Mouse (Mus musculus) 3134 (cell line): ENCODE measurements around the gene Rab11fip4.
A peak's percentile ranks its signal among the peaks of the same experiment; 100 is the strongest.

Experiments used
- DNase-seq: peaks from one replicate; pipeline ENCODE4 v3.0.0-alpha.2; 2011; ENCODE audit warnings: low spot score; ENCODE audit not compliant: insufficient read length; ENCODE audit errors: extremely low read depth

Rab11fip4 gene

DNA sequence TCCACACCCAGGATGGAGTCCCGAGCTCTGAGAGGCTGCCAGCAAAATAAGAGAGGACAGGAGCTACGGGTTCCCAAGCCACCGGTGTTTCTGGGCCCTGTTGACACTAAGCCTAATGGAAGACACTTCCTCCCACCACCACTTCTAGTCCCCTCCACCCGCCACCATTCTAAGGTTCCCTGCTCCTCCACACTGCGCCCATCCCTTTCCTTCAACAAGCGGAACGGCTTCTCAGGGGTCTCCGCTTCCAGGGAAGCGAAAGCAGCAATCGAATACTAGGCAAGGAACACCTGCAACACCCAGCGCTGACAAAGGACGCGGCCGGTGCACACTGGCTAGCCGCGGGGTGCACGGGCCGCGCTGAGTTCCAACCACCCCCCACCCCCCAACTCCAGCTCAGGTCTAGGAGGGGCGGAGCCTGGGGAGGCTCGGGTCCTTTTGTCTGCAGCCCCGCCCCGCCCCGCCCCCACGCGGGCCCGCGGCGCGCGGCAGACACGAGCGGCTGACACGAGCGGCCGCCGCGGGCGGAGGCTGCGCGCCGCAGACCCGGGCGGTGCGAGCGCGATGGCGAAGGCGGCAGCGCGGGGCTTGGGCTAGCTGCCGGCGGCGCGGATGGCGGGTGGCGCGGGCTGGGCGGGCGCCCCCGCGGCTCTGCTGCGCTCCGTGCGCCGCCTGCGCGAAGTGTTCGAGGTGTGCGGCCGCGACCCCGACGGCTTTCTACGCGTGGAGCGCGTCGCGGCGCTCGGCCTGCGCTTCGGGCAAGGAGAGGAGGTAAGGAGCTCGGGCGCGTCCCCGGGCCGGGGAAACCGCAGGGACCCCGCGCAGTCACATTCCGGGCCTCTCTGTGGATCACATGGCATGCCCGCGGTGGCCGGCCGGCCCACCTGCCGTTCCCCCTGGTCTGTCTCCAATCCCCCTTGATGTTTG is at the start of gene Rab11fip4:
Rab11fip4 (plus strand) TSS at position 549 of the 927 bp plus-strand sequence.
- no peak for DNase-seq

DNA sequence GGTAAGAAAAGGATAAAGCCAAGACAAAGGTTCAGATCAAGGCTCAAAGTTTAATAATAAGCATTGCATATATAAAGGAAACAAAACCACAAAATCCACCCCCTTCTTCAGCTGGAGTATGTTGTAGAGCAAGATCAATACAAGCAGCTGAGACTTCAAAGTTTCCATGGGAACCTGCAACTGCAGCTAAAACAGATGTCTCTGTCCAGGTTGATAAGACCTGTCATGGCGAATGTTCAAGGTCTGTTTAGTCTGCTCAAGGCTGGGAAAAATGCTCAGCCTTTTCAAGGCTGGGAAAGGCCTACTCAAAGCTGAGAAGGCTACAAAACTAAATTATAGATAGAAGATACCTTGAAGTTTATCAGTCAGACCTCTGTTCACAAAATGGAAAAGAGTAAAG is 38.4 kb upstream of the Rab11fip4 start:
- no peak for DNase-seq

DNA sequence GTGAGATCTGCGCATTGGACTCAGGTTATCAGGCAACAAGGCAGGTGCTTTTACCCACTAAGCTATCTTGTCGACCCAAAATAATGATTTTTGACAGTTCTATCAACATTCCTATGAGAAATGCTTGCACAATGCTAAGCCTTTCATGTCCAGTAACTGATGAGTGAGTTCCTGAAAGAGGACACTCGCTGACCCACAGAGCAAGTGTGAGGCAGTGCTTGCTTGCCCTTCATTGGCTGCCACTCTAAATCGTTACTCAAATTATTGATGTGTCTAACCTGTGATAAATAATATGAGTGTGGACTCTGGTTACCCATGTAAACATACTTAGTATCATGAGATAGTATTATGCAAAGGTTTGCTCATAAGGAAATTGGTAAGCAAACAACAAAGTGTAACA is 30.5 kb upstream of the Rab11fip4 start:
- no peak for DNase-seq

DNA sequence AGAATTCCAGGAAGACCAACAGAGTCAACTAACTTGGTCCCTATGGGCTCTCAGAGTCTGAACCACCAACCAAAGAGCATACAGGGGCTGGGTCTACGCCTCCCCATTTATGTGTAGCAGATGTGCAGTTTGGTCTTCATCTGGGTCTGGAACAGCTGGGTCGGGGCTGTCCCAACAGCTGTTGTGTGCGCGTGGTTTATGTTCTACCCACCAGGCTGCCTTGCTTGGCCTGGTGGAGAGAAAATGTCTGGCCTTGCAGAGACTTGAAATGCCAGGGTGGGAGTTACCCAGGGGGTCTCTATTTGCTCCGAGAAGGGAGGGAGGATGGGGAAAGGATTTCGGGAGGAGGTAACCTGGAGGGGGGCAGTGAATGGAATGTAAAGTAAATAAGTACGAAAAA is 27.5 kb upstream of the Rab11fip4 start:
- no peak for DNase-seq

DNA sequence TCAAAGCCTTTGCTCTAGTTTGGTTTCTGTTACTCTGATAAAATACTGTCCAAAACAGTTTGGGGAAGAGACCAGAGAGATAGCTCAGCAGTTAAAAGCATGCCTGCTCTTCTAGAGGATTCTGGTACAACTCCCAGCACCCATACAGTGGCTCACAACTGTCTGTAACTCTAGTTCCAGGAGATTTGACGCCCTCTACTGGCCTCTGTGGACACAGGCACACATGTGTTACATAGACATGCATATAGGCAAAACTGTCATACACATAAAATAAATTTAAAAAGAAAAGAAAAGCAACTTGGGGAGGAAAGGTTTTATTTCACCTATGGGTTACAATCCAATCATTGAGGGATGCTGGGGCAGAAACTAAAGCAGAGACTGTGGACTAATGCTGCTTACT is 24.1 kb upstream of the Rab11fip4 start:
- no peak for DNase-seq

DNA sequence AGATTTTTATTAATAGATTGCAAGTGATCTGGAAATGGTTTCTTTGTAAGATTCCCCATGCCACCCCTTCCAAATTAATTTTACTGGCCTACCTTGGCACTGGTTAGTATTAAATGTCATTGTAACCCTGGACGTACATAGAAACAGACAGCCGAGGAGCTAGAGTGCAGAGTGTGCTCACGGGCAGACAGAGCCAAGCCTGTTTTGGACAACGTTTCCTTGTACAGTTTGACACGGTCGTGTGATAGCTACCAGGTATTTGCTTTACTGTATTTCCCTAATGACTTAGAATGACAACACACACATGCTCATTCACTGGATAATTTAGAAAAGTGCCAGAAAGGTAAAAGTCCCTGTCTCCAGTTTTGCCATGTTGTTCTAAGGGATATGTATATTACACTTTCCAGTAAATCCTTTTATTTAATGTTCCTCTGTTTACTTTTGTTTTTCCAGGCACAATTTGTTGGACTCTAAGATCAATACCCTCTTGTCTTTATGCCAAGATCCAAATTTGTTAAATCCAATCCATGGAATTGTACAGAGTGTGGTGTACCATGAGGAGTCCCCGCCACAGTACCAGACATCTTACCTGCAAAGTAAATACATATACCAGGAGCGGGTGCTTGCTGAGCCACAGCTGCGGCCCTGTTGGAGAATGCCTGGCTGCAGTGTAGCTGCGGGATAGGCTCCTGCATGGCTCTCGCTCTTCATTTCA is 22.7 kb upstream of the Rab11fip4 start:
- DNase-seq: no peak

DNA sequence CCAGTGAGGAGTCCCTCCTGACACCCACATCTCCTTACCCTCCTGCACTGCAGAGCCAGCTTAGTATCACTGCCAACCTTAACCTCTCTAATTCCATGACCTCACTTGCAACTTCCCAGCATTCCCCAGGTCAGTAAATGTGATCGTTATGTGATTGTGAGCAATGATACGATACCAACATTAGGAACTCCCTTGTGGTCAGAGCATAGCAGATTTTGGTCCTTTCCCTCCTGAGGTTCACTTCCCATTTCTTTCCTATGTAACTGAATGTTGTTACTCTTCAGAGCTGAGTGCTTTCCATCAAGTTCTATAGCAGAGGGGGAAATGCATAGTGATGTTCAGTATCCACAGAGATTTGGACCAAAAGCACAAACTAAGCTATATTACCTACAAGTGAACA is 20.7 kb upstream of the Rab11fip4 start:
- no peak for DNase-seq

DNA sequence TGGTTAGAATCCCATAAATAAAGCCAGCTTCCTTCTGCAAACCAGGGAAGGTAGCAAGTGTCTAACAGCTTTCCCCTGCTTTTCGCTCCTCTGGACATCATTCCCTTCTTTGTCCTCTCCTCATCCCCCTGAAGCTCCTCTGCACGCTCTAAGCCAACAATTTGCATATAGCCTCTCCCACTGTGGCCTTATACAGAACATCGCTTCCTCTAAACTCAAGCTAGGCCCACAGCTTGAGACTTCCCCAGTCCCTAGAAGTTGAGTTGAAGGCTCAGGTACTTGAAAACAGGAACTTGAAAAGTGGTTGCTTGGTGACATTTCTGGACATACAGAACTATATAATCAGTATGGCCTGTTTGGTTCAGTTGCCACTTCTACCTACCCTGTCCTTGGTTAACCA is 17.2 kb upstream of the Rab11fip4 start:
- no peak for DNase-seq

DNA sequence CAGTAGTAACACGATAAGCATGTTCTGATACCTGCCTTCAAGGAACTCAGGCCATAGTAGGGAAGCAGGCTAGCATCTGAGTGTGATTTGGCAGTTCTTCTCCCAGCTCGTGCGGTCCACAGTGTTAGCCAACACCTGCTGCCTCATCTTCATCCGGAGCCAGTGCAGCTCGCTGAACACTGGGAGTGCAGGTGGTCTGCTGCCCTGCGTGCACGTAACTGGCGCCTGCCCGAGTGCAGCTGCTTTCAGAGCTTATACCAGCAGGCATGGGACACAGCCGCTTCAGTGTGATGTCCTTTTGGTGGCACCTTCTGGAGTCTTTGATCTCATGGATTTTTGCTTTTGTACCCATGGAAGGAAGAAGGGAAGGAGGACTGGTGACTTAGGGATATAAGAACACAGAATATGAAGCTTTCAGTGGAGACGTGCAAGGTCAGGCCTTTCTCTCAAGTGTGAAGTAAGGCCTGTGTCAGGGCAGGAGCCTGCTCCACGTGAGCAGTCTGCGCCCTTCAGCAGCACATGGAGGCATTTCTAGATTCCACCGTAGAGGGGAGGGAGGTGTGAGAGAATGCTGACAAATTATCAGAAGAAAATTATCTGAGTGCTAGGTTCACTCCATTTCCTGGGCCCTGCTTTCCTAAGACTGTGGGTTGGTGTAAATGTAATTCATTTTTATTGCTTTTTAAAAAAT is 15.5 kb upstream of the Rab11fip4 start:
- no peak for DNase-seq

DNA sequence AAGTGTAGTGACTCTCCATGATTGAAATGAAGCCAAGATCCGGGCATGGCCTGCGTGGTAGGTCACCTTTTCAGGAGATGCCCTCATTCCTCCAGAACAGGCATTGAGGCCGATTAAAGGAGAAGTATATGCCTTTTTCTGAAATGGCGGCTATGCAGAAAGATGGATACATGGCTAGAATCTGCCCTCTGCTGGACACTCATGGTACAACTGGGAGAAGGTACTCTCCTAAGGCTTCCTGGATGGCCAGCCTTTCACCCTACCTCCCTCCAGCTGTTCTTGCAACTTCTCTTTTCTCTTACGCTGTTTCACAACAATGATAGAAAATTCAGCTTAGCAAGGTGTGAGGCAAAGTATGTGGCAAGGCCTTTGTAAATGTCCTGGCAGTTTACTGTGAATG is 13.3 kb upstream of the Rab11fip4 start:
- DNase-seq: no peak

DNA sequence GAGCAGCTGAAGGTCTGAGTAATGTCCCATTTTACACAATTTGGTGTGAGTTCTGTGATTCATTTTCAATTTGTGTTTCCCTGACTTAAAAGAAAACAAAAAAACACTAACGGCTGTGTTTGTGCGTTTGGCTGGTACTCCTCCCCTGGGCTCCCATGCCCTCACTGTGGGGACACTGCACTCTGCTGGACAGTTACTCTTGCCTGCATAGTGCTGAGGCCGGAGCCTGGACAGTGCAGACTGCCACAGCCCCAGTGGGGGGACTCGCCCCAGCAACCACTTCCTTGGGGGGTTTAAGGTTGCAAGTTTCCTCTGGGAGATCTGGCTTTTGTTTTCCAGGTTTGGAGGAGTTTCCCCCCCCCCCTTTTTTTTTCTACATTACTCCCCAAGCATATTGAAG is 10.4 kb upstream of the Rab11fip4 start:
- no peak for DNase-seq

DNA sequence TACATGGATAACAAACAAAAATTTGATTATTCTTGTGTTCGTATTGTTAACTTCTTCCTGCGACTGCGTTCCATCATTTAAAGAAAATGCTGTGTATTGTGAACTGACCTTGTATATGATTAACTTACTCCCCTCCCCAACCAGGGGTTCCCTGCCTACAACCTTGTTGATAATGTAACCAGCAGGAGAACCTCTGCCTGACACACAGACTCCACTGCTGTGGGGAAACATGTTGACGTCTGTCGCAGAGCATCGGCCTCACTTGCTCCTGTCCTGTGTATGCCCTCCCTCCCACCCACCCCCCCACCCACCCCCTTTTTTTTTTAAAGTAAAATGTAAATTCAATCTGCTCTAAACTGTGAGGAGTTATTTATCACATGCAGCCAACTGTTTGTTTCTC is 9.8 kb upstream of the Rab11fip4 start:
- no peak for DNase-seq

DNA sequence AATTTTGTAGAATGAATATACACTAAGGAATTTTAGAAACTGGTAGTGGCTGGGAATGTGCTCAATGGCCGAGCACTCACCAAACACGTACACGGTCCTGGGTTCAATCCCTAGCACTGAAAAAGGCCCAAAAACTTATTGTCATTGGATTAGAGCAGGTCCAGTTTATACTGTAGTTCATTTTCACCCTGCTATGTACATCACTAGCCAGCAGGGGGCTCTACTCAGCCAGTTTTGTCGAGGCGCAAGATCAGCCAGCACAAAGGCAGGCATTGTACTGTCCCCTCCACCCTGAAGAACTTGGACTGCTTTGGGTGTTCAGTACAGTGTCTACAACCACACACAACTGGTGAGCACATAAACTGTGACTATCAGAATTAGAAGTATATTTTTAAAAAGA is 6.8 kb upstream of the Rab11fip4 start:
- DNase-seq: peak; percentile 40

DNA sequence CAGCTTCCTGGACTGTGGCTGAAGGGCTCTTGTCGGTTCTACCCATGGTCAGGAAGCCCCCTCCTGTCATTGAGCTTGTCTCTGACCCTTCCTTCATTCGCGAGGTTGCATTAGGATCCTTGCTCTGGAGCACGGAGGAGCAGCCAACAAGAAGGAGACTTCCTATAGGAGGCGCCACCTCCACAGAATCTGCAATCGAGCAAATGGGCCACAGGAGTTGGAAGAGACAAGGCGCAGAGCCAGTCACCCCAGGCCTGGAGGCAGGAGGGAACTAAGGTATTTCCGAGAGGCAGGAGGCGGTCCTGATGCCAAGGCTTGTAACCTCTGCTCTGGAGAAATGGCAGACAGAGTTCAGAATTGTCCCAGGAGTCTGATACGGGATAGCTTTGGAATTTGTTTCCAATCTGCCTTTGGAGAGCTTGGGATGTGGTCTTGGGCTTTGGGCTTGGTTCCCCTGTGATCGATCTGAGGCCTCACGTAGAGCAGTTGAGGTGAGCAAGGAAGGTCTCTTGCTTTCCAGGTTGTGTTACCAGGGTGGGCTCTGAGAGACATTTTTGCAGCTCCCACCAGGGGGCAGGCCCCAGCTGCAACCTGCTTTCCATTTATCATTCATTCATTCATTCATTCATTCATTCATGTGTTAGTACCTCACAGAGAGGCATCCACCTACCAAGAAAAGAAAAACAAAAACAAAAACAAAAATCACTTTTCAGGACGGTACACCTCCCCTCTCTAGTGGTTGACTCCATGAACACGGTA is 1.5 kb upstream of the Rab11fip4 start:
- no peak for DNase-seq

DNA sequence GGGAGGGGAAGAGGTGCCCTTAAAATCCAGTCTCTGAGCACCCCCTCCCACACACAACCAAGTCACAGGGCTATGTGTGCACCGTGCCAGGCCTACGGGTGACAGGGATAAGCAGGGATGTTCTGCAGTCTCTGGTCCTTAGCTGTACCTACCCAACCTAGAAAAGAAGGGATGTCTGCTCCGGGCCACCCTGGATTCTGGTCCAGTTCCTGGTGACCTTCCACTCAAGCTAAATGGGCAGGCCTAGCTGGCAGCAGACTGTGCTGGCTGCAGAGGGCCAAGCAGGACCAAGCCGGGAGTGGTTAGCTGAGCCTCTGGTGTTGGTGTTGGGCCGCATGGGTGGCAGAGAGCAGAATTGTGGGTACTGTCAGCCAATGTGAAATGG is 571 bp downstream of the Rab11fip4 start:
- no peak for DNase-seq

DNA sequence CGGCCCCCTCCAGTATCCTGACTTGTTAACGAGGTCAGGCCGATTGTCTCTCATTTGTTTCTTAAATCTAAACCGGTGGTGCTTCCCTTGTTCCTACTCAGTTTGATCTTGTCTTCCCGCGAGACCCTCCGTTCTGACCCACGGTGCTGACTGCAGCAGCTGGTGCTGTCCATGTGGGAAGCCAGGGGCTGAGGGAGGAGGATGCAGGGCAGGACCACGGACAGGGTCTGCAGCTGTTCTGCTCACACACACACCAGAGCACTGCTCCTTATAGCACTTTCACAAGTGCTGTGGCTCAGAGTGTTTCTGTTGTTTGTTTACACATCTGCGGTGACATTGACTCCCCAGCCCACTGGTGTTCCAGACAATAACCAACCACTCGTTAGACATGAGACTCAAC is 2.5 kb downstream of the Rab11fip4 start:
- no peak for DNase-seq

DNA sequence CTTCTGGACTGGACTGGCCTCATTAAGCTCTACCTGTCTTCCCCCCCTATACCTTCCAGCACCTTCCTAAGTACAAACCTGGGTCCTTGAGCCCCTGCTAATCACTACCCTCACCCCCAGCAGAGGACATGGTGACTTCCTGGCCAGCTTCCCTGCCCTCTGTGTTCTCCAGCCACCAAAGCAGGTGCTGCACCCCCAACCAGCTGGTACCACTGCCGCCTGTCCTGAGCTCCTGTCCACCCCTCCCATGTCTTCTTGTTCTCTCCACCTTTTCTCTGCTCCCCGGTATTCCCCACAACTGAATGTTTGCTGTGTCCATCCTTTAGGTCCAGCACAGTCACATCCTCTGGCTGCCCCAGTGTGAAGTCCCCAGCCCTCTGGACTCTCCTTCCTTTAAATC is 19.4 kb downstream of the Rab11fip4 start:
- DNase-seq: no peak

DNA sequence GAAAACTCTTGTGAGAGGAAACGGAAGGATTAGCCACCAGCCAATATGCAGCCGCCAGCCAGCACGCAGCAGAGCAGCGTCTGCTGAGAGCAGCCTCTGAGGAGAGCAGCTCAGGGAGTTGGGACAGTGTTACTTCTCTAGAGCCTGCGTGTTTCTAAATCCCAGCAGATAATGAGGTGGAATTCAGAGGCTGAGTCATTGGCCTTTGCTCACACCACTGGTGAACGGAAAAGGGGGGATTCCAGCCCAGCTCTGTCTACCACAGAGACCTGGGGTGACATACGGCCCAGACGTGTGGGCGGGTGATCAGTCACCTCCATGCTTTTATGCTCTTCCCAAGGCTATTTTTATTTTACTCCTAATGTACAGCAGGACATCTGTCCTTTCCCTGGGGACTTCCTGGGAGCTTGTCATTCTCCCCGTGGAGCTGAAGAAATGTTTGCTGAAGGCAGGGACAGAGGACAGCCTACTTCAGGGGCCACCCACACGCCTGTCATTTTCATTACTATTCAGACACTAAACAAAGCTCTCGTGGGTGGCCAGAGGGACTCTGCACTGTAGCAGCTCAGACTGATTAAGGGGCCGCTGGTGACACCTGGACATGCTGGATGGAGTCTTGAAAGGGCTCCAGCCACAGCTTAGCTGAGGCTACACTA is 20.1 kb downstream of the Rab11fip4 start:
- peak; percentile 50 for DNase-seq

DNA sequence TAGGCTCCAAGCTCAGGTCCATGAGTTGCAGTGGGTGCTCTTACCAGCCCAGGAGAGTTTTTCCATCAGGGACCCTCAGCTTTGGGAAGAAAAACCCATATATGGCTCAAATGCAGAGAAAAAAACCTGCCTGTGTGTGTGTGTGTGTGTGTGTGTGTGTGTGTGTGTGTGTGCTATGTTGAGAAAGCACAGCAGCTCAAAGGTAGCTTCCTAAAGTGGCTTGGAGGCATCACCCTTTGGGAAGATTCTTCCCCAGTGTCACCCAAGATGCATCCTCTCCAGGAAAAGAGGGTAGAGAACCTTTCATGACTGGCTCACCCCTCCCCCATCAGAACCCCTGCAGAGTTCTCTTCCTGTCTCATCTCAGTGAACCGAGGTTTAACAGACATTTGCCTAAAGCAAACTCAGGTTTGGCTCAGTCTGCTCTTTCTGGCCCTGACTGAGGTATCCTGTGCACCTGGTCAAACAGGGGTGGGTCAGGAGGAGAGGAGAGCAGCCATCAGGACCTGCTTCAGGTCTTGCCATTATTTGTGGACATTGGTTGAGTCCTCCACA is 21.1 kb downstream of the Rab11fip4 start:
- no peak for DNase-seq

DNA sequence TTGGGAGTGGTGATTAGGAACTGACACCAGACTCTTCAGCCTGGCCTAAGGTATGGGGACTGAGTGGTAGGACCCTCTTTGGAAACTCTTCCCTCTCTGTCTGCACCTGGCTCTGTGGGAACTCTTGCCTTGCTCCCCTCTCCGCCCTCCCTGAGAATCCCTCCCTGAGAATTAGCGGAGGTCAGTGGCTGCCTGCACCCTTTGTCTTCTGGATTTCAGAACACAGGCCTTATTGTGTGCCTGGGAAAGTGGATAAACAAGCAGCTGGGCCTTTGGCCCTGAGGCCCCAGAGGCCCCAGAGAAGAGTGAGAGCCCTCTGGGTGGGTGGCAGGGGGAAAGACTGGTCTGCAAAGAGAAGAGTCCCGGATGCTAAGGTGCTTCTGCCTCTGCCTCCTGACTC is 22.1 kb downstream of the Rab11fip4 start:
- DNase-seq: no peak
